Mouse (Mus musculus): ENCODE results near the gene Tmigd3. TPM values are rescaled to one million over a fixed set of nuclear protein-coding genes. Genes with fewer than 3 reads are reported as not detected.

Gene Tmigd3
- total and polyA plus RNA-seq, 2 experiments from 2014 or later: not detected

DNA sequence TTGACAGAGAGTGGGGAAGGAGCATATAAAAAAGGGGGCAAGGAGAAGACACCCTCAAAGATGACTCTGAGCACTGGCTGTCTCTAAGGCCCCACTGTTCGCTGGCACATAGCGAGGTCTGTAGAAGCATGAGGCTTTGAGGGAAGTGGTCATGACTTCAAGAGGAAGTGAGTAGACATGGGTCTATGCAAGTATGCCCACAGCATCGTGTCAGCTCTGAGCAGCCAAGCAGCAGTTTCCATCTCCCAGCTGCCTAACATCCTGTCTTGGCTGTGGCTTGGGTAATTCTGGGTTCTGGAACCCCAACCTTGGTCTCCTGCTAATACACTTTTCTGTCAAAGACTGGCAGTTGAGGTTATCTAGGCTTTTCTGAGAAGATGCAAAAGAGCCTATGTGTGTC is 30.0 kb downstream of the Tmigd3 start:
- no peaks in the 10 kb centered on the region for H3K4me1 ChIP-seq (ENCODE audit: insufficient read depth)
- H3K36me3 ChIP-seq (ENCODE audit: insufficient read depth): no peaks in the 10 kb centered on the region
- WGBS: 89% methylated on average over 3 of the region's 3 CpGs
- H3K4me2 ChIP-seq (ENCODE audit: low read depth): no peak overlapping the region
- ATAC-seq: no peak
- H3K4me3 ChIP-seq (ENCODE audit: low read depth, low read length): no peak overlapping the region
- no peak for DNase-seq
- no peak overlapping the region for H3K9ac ChIP-seq
- no peak overlapping the region for H3K27ac ChIP-seq (ENCODE audit: low read depth, low read length)
- H3K27me3 ChIP-seq (ENCODE audit: insufficient read depth, low read length): no peaks in the 10 kb centered on the region
- H3K9me3 ChIP-seq (ENCODE audit: low read length): no peaks in the 10 kb centered on the region
- no peak for TF ChIP-seq CTCF (IDR thresholded peaks at IDR 0.05; ENCODE audit: low read depth)

DNA sequence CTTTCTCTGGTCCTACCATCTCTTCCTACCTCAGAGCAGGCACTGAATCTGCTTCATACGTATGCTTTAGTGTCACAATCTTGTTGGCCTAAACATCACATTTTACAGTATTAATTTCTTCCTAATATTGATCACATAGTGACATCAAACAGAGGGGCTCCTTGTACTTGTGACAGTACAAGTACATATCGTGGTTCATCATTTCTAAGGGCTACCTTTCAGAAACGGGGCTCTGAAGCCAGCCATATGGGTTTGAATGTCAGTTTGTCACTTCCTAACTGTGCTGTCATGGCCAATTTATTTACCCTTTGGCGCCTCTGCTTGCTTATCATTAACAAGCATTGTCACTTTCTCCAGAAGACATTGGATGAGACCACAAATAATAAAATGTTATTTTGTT is 30.8 kb downstream of the Tmigd3 start:
- DNase-seq (no peak), ATAC-seq (no peak)
- Histone ChIP-seq H3K27me3 (ENCODE audit: insufficient read depth, low read length) (no peaks in the 10 kb centered on the region), H3K4me1 (ENCODE audit: insufficient read depth) (no peaks in the 10 kb centered on the region), H3K4me3 (ENCODE audit: low read depth, low read length) (no peak overlapping the region), H3K4me2 (ENCODE audit: low read depth) (no peak overlapping the region), H3K9ac (no peak overlapping the region), H3K9me3 (ENCODE audit: low read length) (no peaks in the 10 kb centered on the region), H3K27ac (ENCODE audit: low read depth, low read length) (no peak overlapping the region), H3K36me3 (ENCODE audit: insufficient read depth) (no peaks in the 10 kb centered on the region)
- WGBS: 82% methylated on average over 4 of the region's 4 CpGs
- TF ChIP-seq CTCF (IDR thresholded peaks at IDR 0.05; ENCODE audit: low read depth): no peak

DNA sequence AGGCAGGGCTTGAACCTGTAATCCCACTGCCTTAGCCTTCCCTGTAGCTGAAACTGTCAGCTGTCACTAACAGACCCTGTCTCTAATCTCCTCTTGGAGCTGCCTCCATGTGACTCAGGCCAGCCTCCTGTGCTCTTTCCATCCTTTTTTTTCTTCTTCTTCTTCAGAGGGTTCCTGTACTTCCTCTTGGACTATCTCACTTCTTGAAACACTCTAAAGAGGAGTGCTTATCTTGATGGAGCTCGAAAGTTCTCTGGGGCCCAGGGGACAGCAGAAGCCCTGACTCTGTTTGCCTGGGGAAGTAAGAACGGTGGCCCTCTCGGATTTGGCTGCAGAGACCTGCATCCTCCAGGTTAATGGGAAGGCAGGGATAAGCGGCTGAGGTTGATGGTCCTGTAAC is 33.5 kb downstream of the Tmigd3 start:
- no peaks in the 10 kb centered on the region for H3K9me3 ChIP-seq (ENCODE audit: low read length)
- H3K27ac ChIP-seq (ENCODE audit: low read depth, low read length): no peak overlapping the region
- H3K27me3 ChIP-seq (ENCODE audit: insufficient read depth, low read length): no peaks in the 10 kb centered on the region
- H3K9ac ChIP-seq: no peak overlapping the region
- ATAC-seq (no peak), DNase-seq (no peak)
- TF ChIP-seq CTCF (IDR thresholded peaks at IDR 0.05; ENCODE audit: low read depth): no peak
- H3K36me3 ChIP-seq (ENCODE audit: insufficient read depth): no peaks in the 10 kb centered on the region
- H3K4me2 ChIP-seq (ENCODE audit: low read depth): no peak overlapping the region
- no peaks in the 10 kb centered on the region for H3K4me1 ChIP-seq (ENCODE audit: insufficient read depth)
- WGBS: 80% methylated on average over 4 of the region's 4 CpGs
- H3K4me3 ChIP-seq (ENCODE audit: low read depth, low read length): no peak overlapping the region

DNA sequence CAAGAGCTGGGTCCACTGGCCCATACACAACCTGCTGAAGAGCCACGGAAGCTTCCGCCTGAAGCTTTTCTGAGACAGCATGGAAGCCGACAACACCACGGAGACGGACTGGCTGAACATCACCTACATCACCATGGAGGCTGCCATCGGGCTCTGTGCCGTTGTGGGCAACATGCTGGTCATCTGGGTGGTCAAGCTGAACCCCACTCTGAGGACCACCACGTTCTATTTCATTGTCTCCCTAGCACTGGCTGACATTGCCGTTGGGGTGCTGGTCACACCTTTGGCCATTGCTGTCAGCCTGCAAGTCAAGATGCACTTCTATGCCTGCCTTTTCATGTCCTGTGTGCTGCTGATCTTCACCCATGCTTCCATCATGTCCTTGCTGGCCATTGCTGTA is 34.0 kb downstream of the Tmigd3 start:
- H3K4me3 ChIP-seq (ENCODE audit: low read depth, low read length): no peak overlapping the region
- H3K27me3 ChIP-seq (ENCODE audit: insufficient read depth, low read length): no peaks in the 10 kb centered on the region
- no peaks in the 10 kb centered on the region for H3K36me3 ChIP-seq (ENCODE audit: insufficient read depth)
- no peak overlapping the region for H3K27ac ChIP-seq (ENCODE audit: low read depth, low read length)
- H3K4me2 ChIP-seq (ENCODE audit: low read depth): no peak overlapping the region
- DNase-seq (no peak), ATAC-seq (no peak)
- no peaks in the 10 kb centered on the region for H3K4me1 ChIP-seq (ENCODE audit: insufficient read depth)
- H3K9me3 ChIP-seq (ENCODE audit: low read length): no peaks in the 10 kb centered on the region
- TF ChIP-seq CTCF (IDR thresholded peaks at IDR 0.05; ENCODE audit: low read depth): no peak
- WGBS: 92% methylated on average over 9 of the region's 9 CpGs
- H3K9ac ChIP-seq: no peak overlapping the region

DNA sequence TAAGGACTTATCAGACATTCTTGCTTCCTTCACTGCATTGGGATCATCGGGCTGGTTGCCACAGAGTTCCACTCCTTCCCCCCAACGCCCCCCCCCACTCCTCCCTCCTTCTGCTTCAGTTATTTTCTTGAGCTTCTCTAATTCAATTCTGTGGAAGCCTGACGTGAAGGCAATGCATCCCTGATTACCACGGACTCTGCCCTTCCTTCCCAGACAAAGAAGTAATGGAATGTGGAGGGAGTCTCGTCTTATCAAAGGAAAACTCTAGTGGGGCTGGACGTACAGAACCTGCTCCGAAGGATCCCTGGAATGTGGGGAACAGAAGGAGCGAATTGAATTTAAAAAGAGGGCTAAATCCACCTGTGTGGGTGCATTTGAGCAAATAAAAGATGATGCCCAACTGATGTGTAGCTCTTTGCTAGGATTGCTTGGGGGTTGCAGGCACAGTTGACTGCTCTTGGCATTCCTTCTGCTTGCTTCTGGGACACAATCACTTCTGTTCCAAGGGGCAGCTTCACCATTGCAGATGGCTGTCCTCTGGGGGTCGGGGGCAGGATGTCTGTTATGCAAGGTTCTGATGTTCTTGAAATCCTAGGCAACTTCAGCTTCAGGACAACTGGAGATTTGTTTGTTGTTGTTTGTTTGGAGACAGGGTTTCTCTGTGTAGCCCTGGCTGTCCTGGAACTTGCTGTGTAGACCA is 37.4 kb downstream of the Tmigd3 start:
- DNase-seq (no peak), ATAC-seq (no peak)
- TF ChIP-seq CTCF (IDR thresholded peaks at IDR 0.05; ENCODE audit: low read depth): no peak
- Histone ChIP-seq H3K36me3 (ENCODE audit: insufficient read depth) (no peaks in the 10 kb centered on the region), H3K9ac (no peak overlapping the region), H3K9me3 (ENCODE audit: low read length) (no peaks in the 10 kb centered on the region), H3K27me3 (ENCODE audit: insufficient read depth, low read length) (no peaks in the 10 kb centered on the region), H3K27ac (ENCODE audit: low read depth, low read length) (no peak overlapping the region), H3K4me2 (ENCODE audit: low read depth) (no peak overlapping the region), H3K4me3 (ENCODE audit: low read depth, low read length) (no peak overlapping the region), H3K4me1 (ENCODE audit: insufficient read depth) (no peaks in the 10 kb centered on the region)
- 37% methylated on average over 9 of the region's 9 CpGs for whole genome bisulfite sequencing

DNA sequence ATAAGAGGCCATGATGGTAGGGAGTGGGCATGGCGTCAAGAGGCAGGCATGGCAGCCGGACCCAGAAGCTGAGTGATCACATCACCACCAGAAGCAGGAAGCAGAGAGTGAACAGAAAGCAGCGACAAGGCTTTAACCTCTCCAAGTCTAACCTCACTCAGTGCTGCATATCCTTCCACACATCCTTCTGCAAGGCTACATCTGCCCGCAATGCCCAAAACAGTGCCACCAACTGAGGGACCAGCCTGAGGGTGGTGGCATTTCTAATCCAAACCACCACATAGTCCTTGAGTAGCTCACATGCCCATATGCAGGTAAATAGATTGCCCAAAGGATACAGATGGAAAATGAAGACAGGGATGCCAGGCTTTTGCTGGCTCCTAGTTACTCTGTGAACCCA is 38.3 kb downstream of the Tmigd3 start:
- no peaks in the 10 kb centered on the region for H3K4me1 ChIP-seq (ENCODE audit: insufficient read depth)
- DNase-seq (no peak), ATAC-seq (no peak)
- H3K9ac ChIP-seq: no peak overlapping the region
- H3K27me3 ChIP-seq (ENCODE audit: insufficient read depth, low read length): no peaks in the 10 kb centered on the region
- 95% methylated on average over 4 of the region's 4 CpGs for WGBS
- no peak for TF ChIP-seq CTCF (IDR thresholded peaks at IDR 0.05; ENCODE audit: low read depth)
- H3K27ac ChIP-seq (ENCODE audit: low read depth, low read length): no peak overlapping the region
- no peak overlapping the region for H3K4me3 ChIP-seq (ENCODE audit: low read depth, low read length)
- H3K4me2 ChIP-seq (ENCODE audit: low read depth): no peak overlapping the region
- H3K36me3 ChIP-seq (ENCODE audit: insufficient read depth): no peaks in the 10 kb centered on the region
- no peaks in the 10 kb centered on the region for H3K9me3 ChIP-seq (ENCODE audit: low read length)

DNA sequence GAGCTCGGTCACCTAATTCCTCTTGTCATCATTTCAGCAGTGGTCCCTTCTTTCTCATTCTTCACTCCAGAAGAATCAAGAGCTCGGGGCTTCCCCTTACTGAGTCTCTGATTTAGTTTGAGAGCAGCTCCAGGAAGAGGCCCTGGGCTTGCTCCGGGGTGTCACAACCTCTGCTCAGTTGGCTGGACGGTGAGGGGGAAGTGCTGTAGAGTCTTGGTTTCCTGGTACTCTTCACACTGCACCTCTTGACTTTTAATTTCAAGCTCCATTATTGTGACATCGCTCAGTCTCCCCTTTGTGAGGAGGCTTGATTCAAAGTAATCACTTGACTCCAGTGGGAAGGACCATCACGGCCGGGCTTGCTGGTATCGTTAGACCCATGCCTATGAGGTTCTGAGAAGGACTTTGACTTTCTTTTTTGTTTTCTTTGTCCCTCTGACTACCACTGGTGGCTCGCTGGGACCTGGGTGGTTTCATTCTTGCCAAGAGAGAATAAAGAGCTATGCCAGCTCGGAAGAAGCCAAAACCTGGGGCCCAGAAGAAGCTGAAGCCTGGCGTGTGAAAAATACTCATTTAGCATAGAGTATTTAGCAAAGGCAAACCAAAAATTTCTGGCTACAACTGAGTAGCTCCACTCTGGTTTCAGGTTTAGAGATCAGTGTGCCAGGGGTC is 40.0 kb downstream of the Tmigd3 start:
- no peaks in the 10 kb centered on the region for H3K27me3 ChIP-seq (ENCODE audit: insufficient read depth, low read length)
- H3K36me3 ChIP-seq (ENCODE audit: insufficient read depth): no peaks in the 10 kb centered on the region
- H3K9me3 ChIP-seq (ENCODE audit: low read length): no peaks in the 10 kb centered on the region
- no peak overlapping the region for H3K4me2 ChIP-seq (ENCODE audit: low read depth)
- H3K4me3 ChIP-seq (ENCODE audit: low read depth, low read length): no peak overlapping the region
- ATAC-seq (no peak), DNase-seq (no peak)
- no peak overlapping the region for H3K9ac ChIP-seq
- 72% methylated on average over 11 of the region's 11 CpGs for WGBS
- TF ChIP-seq CTCF (IDR thresholded peaks at IDR 0.05; ENCODE audit: low read depth): no peak
- no peak overlapping the region for H3K27ac ChIP-seq (ENCODE audit: low read depth, low read length)
- H3K4me1 ChIP-seq (ENCODE audit: insufficient read depth): no peaks in the 10 kb centered on the region
